Mouse (Mus musculus): ENCODE measurements around the gene Caskin1. TPM values are rescaled to one million over a fixed set of nuclear protein-coding genes. Genes with fewer than 3 reads are reported as not detected.
A peak's percentile ranks its signal among the peaks of the same experiment; 100 is the strongest.

Caskin1 gene
- 3.1 and 3.9 TPM in 2 replicates for polyA plus RNA-seq (2016; fragmentation: Nextera tagmentation; extraction: Ambion mirVana)

- under 1% methylated on average over 45 of the region's 45 CpGs for WGBS
- peak; percentile 63 for DNase-seq (ENCODE audit: low spot score)
- Histone ChIP-seq H3K4me3 (peak within 1 kb of the TSS; percentile 88), H3K9me3 (no peaks in the 10 kb centered on the region), H3K4me1 (peaks cover 32% of the 10 kb centered on the region), H3K27me3 (replicated peaks; ENCODE audit: low read depth, poor library complexity, severe bottlenecking) (peaks cover 56% of the 10 kb centered on the region), H3K36me3 (replicated peaks) (no peaks in the 10 kb centered on the region), H3K27ac (replicated peaks) (peak within 1 kb of the TSS; percentile 85)
Observed at GRCm38 (mm10) chr17:24488186-24488661, at the start of gene Caskin1. Gene Caskin1 (plus strand): TSS chr17:24488601.

GRCm38 (mm10) chr17:24440377-24440776 lies 48.0 kb upstream of the Caskin1 start:
- H3K9me3 ChIP-seq, result no peaks in the 10 kb centered on the region
- no peaks in the 10 kb centered on the region for H3K27me3 ChIP-seq (replicated peaks; ENCODE audit: low read depth, poor library complexity, severe bottlenecking)
- peaks cover 99% of the 10 kb centered on the region for H3K36me3 ChIP-seq (replicated peaks)
- WGBS, result 91% methylated on average over 8 of the region's 8 CpGs
- DNase-seq (ENCODE audit: low spot score), result no peak
- H3K4me1 ChIP-seq, result no peaks in the 10 kb centered on the region
- H3K4me3 ChIP-seq, result no peak overlapping the region
- no peak overlapping the region for H3K27ac ChIP-seq (replicated peaks)

GRCm38 (mm10) chr17:24441148-24441547 lies 47.3 kb upstream of the Caskin1 start:
- Histone ChIP-seq H3K9me3 (no peaks in the 10 kb centered on the region), H3K4me1 (no peaks in the 10 kb centered on the region), H3K36me3 (replicated peaks) (peaks cover 99% of the 10 kb centered on the region), H3K27ac (replicated peaks) (no peak overlapping the region), H3K27me3 (replicated peaks; ENCODE audit: low read depth, poor library complexity, severe bottlenecking) (no peaks in the 10 kb centered on the region), H3K4me3 (no peak overlapping the region)
- WGBS, result 57% methylated on average over 2 of the region's 2 CpGs
- no peak for DNase-seq (ENCODE audit: low spot score)

GRCm38 (mm10) chr17:24442107-24442506 lies 46.3 kb upstream of the Caskin1 start:
- Histone ChIP-seq H3K9me3 (no peaks in the 10 kb centered on the region), H3K27me3 (replicated peaks; ENCODE audit: low read depth, poor library complexity, severe bottlenecking) (no peaks in the 10 kb centered on the region), H3K36me3 (replicated peaks) (peaks cover 100% of the 10 kb centered on the region), H3K27ac (replicated peaks) (no peak overlapping the region), H3K4me3 (no peak overlapping the region), H3K4me1 (no peaks in the 10 kb centered on the region)
- no peak for DNase-seq (ENCODE audit: low spot score)
- 90% methylated on average over 14 of the region's 14 CpGs for WGBS

- Histone ChIP-seq H3K36me3 (replicated peaks) (peaks cover 100% of the 10 kb centered on the region), H3K9me3 (no peaks in the 10 kb centered on the region), H3K4me3 (no peak within 1 kb of the TSS), H3K27me3 (replicated peaks; ENCODE audit: low read depth, poor library complexity, severe bottlenecking) (no peaks in the 10 kb centered on the region), H3K4me1 (no peaks in the 10 kb centered on the region), H3K27ac (replicated peaks) (no peak within 1 kb of the TSS)
- WGBS, result 88% methylated on average over 7 of the region's 7 CpGs
- no peak for DNase-seq (ENCODE audit: low spot score)
Observed at GRCm38 (mm10) chr17:24442632-24443155, 45.7 kb upstream of the Caskin1 start, which contains the start of gene Dnase1l2. Gene Dnase1l2 (minus strand): TSS chr17:24443105.

GRCm38 (mm10) chr17:24443409-24443808 lies 45.0 kb upstream of the Caskin1 start:
- Histone ChIP-seq H3K4me3 (no peak overlapping the region), H3K36me3 (replicated peaks) (peaks cover 100% of the 10 kb centered on the region)
- WGBS, result 91% methylated on average over 4 of the region's 4 CpGs

GRCm38 (mm10) chr17:24446590-24446989 lies 41.8 kb upstream of the Caskin1 start:
- H3K9me3 ChIP-seq, result no peaks in the 10 kb centered on the region
- no peaks in the 10 kb centered on the region for H3K4me1 ChIP-seq
- H3K27me3 ChIP-seq (replicated peaks; ENCODE audit: low read depth, poor library complexity, severe bottlenecking), result no peaks in the 10 kb centered on the region
- peaks cover 100% of the 10 kb centered on the region for H3K36me3 ChIP-seq (replicated peaks)
- H3K4me3 ChIP-seq, result no peak overlapping the region
- DNase-seq (ENCODE audit: low spot score), result no peak
- no peak overlapping the region for H3K27ac ChIP-seq (replicated peaks)
- 93% methylated on average over 8 of the region's 8 CpGs for WGBS

More at GRCm38 (mm10) chr17:24443409-24443808, 45.0 kb upstream of the Caskin1 start:
- H3K27ac ChIP-seq (replicated peaks), result no peak overlapping the region
- no peaks in the 10 kb centered on the region for H3K27me3 ChIP-seq (replicated peaks; ENCODE audit: low read depth, poor library complexity, severe bottlenecking)
- H3K4me1 ChIP-seq, result no peaks in the 10 kb centered on the region
- DNase-seq (ENCODE audit: low spot score), result no peak
- H3K9me3 ChIP-seq, result no peaks in the 10 kb centered on the region

GRCm38 (mm10) chr17:24449507-24449906 lies 38.9 kb upstream of the Caskin1 start:
- WGBS, result 96% methylated on average over 6 of the region's 6 CpGs
- Histone ChIP-seq H3K4me3 (no peak overlapping the region), H3K27ac (replicated peaks) (no peak overlapping the region), H3K36me3 (replicated peaks) (peaks cover 73% of the 10 kb centered on the region), H3K9me3 (no peaks in the 10 kb centered on the region), H3K4me1 (peaks cover 14% of the 10 kb centered on the region), H3K27me3 (replicated peaks; ENCODE audit: low read depth, poor library complexity, severe bottlenecking) (no peaks in the 10 kb centered on the region)
- DNase-seq (ENCODE audit: low spot score), result no peak

GRCm38 (mm10) chr17:24451220-24451619 lies 37.2 kb upstream of the Caskin1 start:
- WGBS, result 95% methylated on average over 6 of the region's 6 CpGs
- no peaks in the 10 kb centered on the region for H3K9me3 ChIP-seq
- DNase-seq (ENCODE audit: low spot score), result no peak
- H3K4me3 ChIP-seq, result no peak overlapping the region
- peaks cover 19% of the 10 kb centered on the region for H3K4me1 ChIP-seq
- no peak overlapping the region for H3K27ac ChIP-seq (replicated peaks)
- H3K36me3 ChIP-seq (replicated peaks), result peaks cover 56% of the 10 kb centered on the region
- H3K27me3 ChIP-seq (replicated peaks; ENCODE audit: low read depth, poor library complexity, severe bottlenecking), result no peaks in the 10 kb centered on the region

GRCm38 (mm10) chr17:24453372-24453771 lies 35.0 kb upstream of the Caskin1 start:
- H3K27me3 ChIP-seq (replicated peaks; ENCODE audit: low read depth, poor library complexity, severe bottlenecking), result no peaks in the 10 kb centered on the region
- no peak overlapping the region for H3K27ac ChIP-seq (replicated peaks)
- H3K4me3 ChIP-seq, result peak overlapping the region; percentile 90
- H3K4me1 ChIP-seq, result peaks cover 19% of the 10 kb centered on the region
- 89% methylated on average over 2 of the region's 2 CpGs for WGBS
- H3K36me3 ChIP-seq (replicated peaks), result peaks cover 34% of the 10 kb centered on the region
- no peaks in the 10 kb centered on the region for H3K9me3 ChIP-seq
- DNase-seq (ENCODE audit: low spot score), result no peak

- 8% methylated on average over 14 of the region's 14 CpGs for WGBS
- H3K36me3 ChIP-seq (replicated peaks), result peaks cover 25% of the 10 kb centered on the region
- no peaks in the 10 kb centered on the region for H3K27me3 ChIP-seq (replicated peaks; ENCODE audit: low read depth, poor library complexity, severe bottlenecking)
- H3K4me3 ChIP-seq, result peak overlapping the region; percentile 90
- H3K4me1 ChIP-seq, result peaks cover 19% of the 10 kb centered on the region
- no peaks in the 10 kb centered on the region for H3K9me3 ChIP-seq
- no peak for DNase-seq (ENCODE audit: low spot score)
- H3K27ac ChIP-seq (replicated peaks), result peak overlapping the region; percentile 96
Observed at GRCm38 (mm10) chr17:24454218-24454755, 34.1 kb upstream of the Caskin1 start.

GRCm38 (mm10) chr17:24454756-24455522 lies 33.5 kb upstream of the Caskin1 start:
- peak; percentile 99 for DNase-seq (ENCODE audit: low spot score)
- Histone ChIP-seq H3K36me3 (replicated peaks) (peaks cover 18% of the 10 kb centered on the region), H3K9me3 (no peaks in the 10 kb centered on the region), H3K27me3 (replicated peaks; ENCODE audit: low read depth, poor library complexity, severe bottlenecking) (no peaks in the 10 kb centered on the region), H3K4me3 (peak overlapping the region; percentile 90), H3K4me1 (peaks cover 19% of the 10 kb centered on the region), H3K27ac (replicated peaks) (peak overlapping the region; percentile 96)
- WGBS, result under 1% methylated on average over 67 of the region's 67 CpGs

Measured in embryonic facial prominence, embryonic 10.5 days (tissue).